Mouse (Mus musculus) ES-Bruce4 (cell line): Measurements from ENCODE around the gene Prr12. TPM values are rescaled to one million over a fixed set of nuclear protein-coding genes. Genes with fewer than 3 reads are reported as not detected.
A peak's percentile ranks its signal among the peaks of the same experiment; 100 is the strongest.

ENCODE experiments used
- H3K27ac ChIP-seq: 2 replicates; pipeline ENCODE4 v1.5.1; 2012; ENCODE audit warnings: low read length, inconsistent platforms; ENCODE audit not compliant: insufficient read depth
- H3K27me3 ChIP-seq: 2 replicates; pipeline ENCODE4 v1.6.1; 2012; ENCODE audit warnings: mild to moderate bottlenecking, low read length, inconsistent platforms; ENCODE audit not compliant: control insufficient read depth, poor library complexity, insufficient read depth, severe bottlenecking
- H3K36me3 ChIP-seq: 2 replicates; pipeline ENCODE4 v1.6.1; 2012; ENCODE audit warnings: inconsistent platforms, mild to moderate bottlenecking, low read length, moderate library complexity; ENCODE audit not compliant: control insufficient read depth, poor library complexity, insufficient read depth, severe bottlenecking
- H3K4me1 ChIP-seq: one replicate; pipeline ENCODE4 v1.8.1; 2011; ENCODE audit warnings: low read length; ENCODE audit not compliant: control insufficient read depth, insufficient read depth
- H3K4me3 ChIP-seq: 2 replicates; pipeline ENCODE4 v1.5.1; 2011; ENCODE audit warnings: low read depth, mild to moderate bottlenecking, low read length
- H3K9ac ChIP-seq: 2 replicates; pipeline ENCODE4 v1.6.1; 2012; ENCODE audit warnings: low read depth, mild to moderate bottlenecking, inconsistent platforms; ENCODE audit not compliant: poor library complexity, severe bottlenecking
- H3K9me3 ChIP-seq: replicated peaks from 2 replicates; pipeline ENCODE4 v1.6.1; 2012; ENCODE audit warnings: mild to moderate bottlenecking, low read length, inconsistent platforms; ENCODE audit not compliant: control insufficient read depth, poor library complexity, insufficient read depth, severe bottlenecking
- CTCF ChIP-seq: IDR thresholded peaks from one replicate; pipeline ENCODE4 v1.8.1; 2011; ENCODE audit warnings: low read depth, low read length
- EP300 ChIP-seq: IDR thresholded peaks from 2 replicates; pipeline ENCODE4 v1.6.1; 2011; ENCODE audit warnings: low read depth, low read length; ENCODE audit not compliant: insufficient read depth
- POLR2A ChIP-seq: IDR thresholded peaks from one replicate; pipeline ENCODE4 v1.8.1; 2011; ENCODE audit warnings: low read length; ENCODE audit not compliant: insufficient read depth
- polyA plus RNA-seq: library from polyadenylated mRNA; stranded (reverse); fragments of >200 nt; gene quantifications from 2 replicates; pipeline ENCODE4 v1.2.4, GENCODE M21; 2011; ENCODE audit warnings: low read depth; ENCODE audit not compliant: missing spikeins, insufficient read depth, insufficient read length

Gene Prr12
- polyA plus RNA-seq, 1 experiment: 35.0 TPM

- no peaks in the 10 kb centered on the region for H3K27me3 ChIP-seq
- peak within 1 kb of the TSS; percentile 44 for H3K9ac ChIP-seq
- TF ChIP-seq EP300: peak; percentile 13; the same call in 1 of the 2 replicates
- no peak for TF ChIP-seq POLR2A
- no peak for TF ChIP-seq CTCF
- H3K4me3 ChIP-seq: peak within 1 kb of the TSS; percentile 98
- H3K27ac ChIP-seq: peak within 1 kb of the TSS; percentile 82
- H3K4me1 ChIP-seq: no peaks in the 10 kb centered on the region
- no peaks in the 10 kb centered on the region for H3K9me3 ChIP-seq
- H3K36me3 ChIP-seq: no peaks in the 10 kb centered on the region
These were observed 9.7 kb upstream of the Prr12 start, which contains the start of the genes Nosip and Prrg2 for GRCm38 (mm10) chr7:45062239-45062835. TSS of gene Nosip (plus strand) at chr7:45062429. TSS of gene Prrg2 (minus strand) at chr7:45062677.

GRCm38 (mm10) chr7:45061532-45062075 is 8.9 kb upstream of the Prr12 start:
- no peak overlapping the region for H3K27ac ChIP-seq
- TF ChIP-seq POLR2A (no peak), EP300 (no peak), CTCF (no peak)

GRCm38 (mm10) chr7:45060632-45061122 is 8.0 kb upstream of the Prr12 start:
- Histone ChIP-seq H3K36me3 (no peaks in the 10 kb centered on the region), H3K9ac (no peak overlapping the region), H3K4me3 (no peak overlapping the region), H3K9me3 (no peaks in the 10 kb centered on the region), H3K27ac (no peak overlapping the region), H3K27me3 (no peaks in the 10 kb centered on the region), H3K4me1 (no peaks in the 10 kb centered on the region)
- no peak for TF ChIP-seq CTCF
- TF ChIP-seq POLR2A: no peak
- TF ChIP-seq EP300: no peak

More at GRCm38 (mm10) chr7:45061532-45062075, 8.9 kb upstream of the Prr12 start:
- H3K36me3 ChIP-seq: no peaks in the 10 kb centered on the region
- peak overlapping the region; percentile 15; the same call in 1 of the 2 replicates for H3K9ac ChIP-seq
- H3K4me1 ChIP-seq: no peaks in the 10 kb centered on the region
- H3K9me3 ChIP-seq: no peaks in the 10 kb centered on the region
- H3K27me3 ChIP-seq: no peaks in the 10 kb centered on the region
- peak overlapping the region; percentile 54 for H3K4me3 ChIP-seq

GRCm38 (mm10) chr7:45058607-45059571 is 6.2 kb upstream of the Prr12 start:
- Histone ChIP-seq H3K36me3 (no peaks in the 10 kb centered on the region), H3K4me1 (no peaks in the 10 kb centered on the region), H3K9me3 (no peaks in the 10 kb centered on the region), H3K27ac (no peak overlapping the region), H3K27me3 (no peaks in the 10 kb centered on the region), H3K4me3 (no peak overlapping the region), H3K9ac (no peak overlapping the region)
- TF ChIP-seq EP300: no peak
- no peak for TF ChIP-seq CTCF
- no peak for TF ChIP-seq POLR2A

- Histone ChIP-seq H3K27me3 (no peaks in the 10 kb centered on the region), H3K4me3 (no peak overlapping the region), H3K4me1 (no peaks in the 10 kb centered on the region), H3K9me3 (no peaks in the 10 kb centered on the region), H3K27ac (no peak overlapping the region), H3K9ac (no peak overlapping the region), H3K36me3 (no peaks in the 10 kb centered on the region)
- TF ChIP-seq POLR2A: no peak
These were observed 4.3 kb upstream of the Prr12 start for GRCm38 (mm10) chr7:45056972-45057348.
